Mouse (Mus musculus) liver, embryonic 14.5 days (tissue): ENCODE measurements around the gene Napepld.

Experiments
- CTCF ChIP-seq: IDR thresholded peaks from 2 replicates; pipeline ENCODE4 v1.5.1; 2016; ENCODE audit warnings: antibody characterized with exemption, low read depth, control low read depth
- EP300 ChIP-seq: IDR thresholded peaks from 2 replicates; pipeline ENCODE4 v1.6.1; 2016; ENCODE audit warnings: antibody characterized with exemption, low read depth

- TF ChIP-seq EP300 = no peak
- no peak for TF ChIP-seq CTCF
Measured at GRCm38 (mm10) chr5:21658038-21658437, 43.2 kb downstream of the Napepld start.
